Mouse (Mus musculus) MEL (cell line): ENCODE measurements around the gene Rcsd1. TPM values are rescaled to one million over a fixed set of nuclear protein-coding genes. Genes with fewer than 3 reads are reported as not detected.

Experiments used
- DNase-seq: peaks from one replicate; pipeline ENCODE4 v3.0.0; 2011; ENCODE audit warnings: low read depth, low spot score
- H3K27ac ChIP-seq: 2 replicates; pipeline ENCODE4 v1.5.1; 2012; ENCODE audit warnings: low read depth, mild to moderate bottlenecking, control low read depth, low read length, moderate library complexity; ENCODE audit not compliant: control insufficient read depth
- H3K27me3 ChIP-seq, 2 experiments: fragments of 150-350 bp in 1 of 2; sonication (generic) in 1 of 2; 2 replicates each; pipeline ENCODE4 v1.6.1; 2012; ENCODE audit warnings: low read length in 2 of 2, mild to moderate bottlenecking in 2 of 2, improper control_type of control experiment in 1 of 2, moderate library complexity in 1 of 2; ENCODE audit not compliant: insufficient read depth in 2 of 2, control insufficient read depth in 1 of 2
- H3K36me3 ChIP-seq, 2 experiments: 2 replicates each; pipeline ENCODE4 v1.6.1; 2012 to 2014; ENCODE audit warnings: low read length in 2 of 2, improper control_type of control experiment in 1 of 2, inconsistent platforms in 1 of 2, mild to moderate bottlenecking in 1 of 2; ENCODE audit not compliant: insufficient read depth in 2 of 2, control insufficient read depth in 1 of 2
- H3K4me1 ChIP-seq, 2 experiments: fragments of 150-350 bp in 1 of 2; sonication (generic) in 1 of 2; 2 replicates each; pipeline ENCODE4 v1.6.1; 2012; ENCODE audit warnings: low read length in 2 of 2, improper control_type of control experiment in 1 of 2, mild to moderate bottlenecking in 1 of 2; ENCODE audit not compliant: insufficient read depth in 2 of 2, control insufficient read depth in 1 of 2
- H3K4me3 ChIP-seq, 2 experiments: fragments of 150-350 bp in 1 of 2; sonication (generic) in 1 of 2; 2 replicates each; pipeline ENCODE4 v1.5.1; 2012; ENCODE audit warnings: low read depth in 2 of 2, low read length in 2 of 2, mild to moderate bottlenecking in 2 of 2, moderate library complexity in 2 of 2, control low read depth in 1 of 2, improper control_type of control experiment in 1 of 2; ENCODE audit not compliant: control insufficient read depth in 1 of 2, insufficient read depth in 1 of 2
- H3K79me2 ChIP-seq: 2 replicates; pipeline ENCODE4 v1.6.1; 2012; ENCODE audit warnings: mild to moderate bottlenecking, low read length, moderate library complexity; ENCODE audit not compliant: control insufficient read depth, poor library complexity, insufficient read depth
- H3K9ac ChIP-seq: 2 replicates; pipeline ENCODE4 v1.6.1; 2012; ENCODE audit warnings: low read depth, mild to moderate bottlenecking, control low read depth, low read length, moderate library complexity; ENCODE audit not compliant: control insufficient read depth, poor library complexity, severe bottlenecking
- H3K9me3 ChIP-seq: fragments of 150-350 bp; sonication (generic); replicated peaks from 2 replicates; pipeline ENCODE4 v1.6.1; 2012; ENCODE audit warnings: mild to moderate bottlenecking, low read length, improper control_type of control experiment, moderate library complexity; ENCODE audit not compliant: insufficient read depth
- CHD1 ChIP-seq: IDR thresholded peaks from 2 replicates; pipeline ENCODE4 v1.6.1; 2012; ENCODE audit warnings: low read depth, mild to moderate bottlenecking, inconsistent platforms, low read length, improper control_type of control experiment
- EP300 ChIP-seq, 2 experiments: IDR thresholded peaks; 2 replicates each; pipeline ENCODE4 v1.6.1; 2011; ENCODE audit warnings: improper control_type of control experiment in 2 of 2, low read length in 2 of 2, low read depth in 1 of 2, mild to moderate bottlenecking in 1 of 2
- ETS1 ChIP-seq: IDR thresholded peaks from 2 replicates; pipeline ENCODE4 v1.6.1; 2012; ENCODE audit warnings: low read depth, mild to moderate bottlenecking, inconsistent platforms, low read length, improper control_type of control experiment, moderate library complexity
- GATA1 ChIP-seq: IDR thresholded peaks from 2 replicates; pipeline ENCODE4 v1.6.1; 2011; ENCODE audit warnings: low read depth, low read length, improper control_type of control experiment
- HCFC1 ChIP-seq: IDR thresholded peaks from 2 replicates; pipeline ENCODE4 v1.6.1; 2012; ENCODE audit warnings: low read depth, mild to moderate bottlenecking, inconsistent platforms, low read length, improper control_type of control experiment, moderate library complexity
- KAT2A ChIP-seq: conservative IDR thresholded peaks from 2 replicates; pipeline ENCODE4 v1.6.1; 2012; ENCODE audit warnings: low read depth, low read length, improper control_type of control experiment, inconsistent platforms
- MAX ChIP-seq: IDR thresholded peaks from 2 replicates; pipeline ENCODE4 v1.6.1; 2011; ENCODE audit warnings: low read length, improper control_type of control experiment
- MAZ ChIP-seq: IDR thresholded peaks from 2 replicates; pipeline ENCODE4 v1.6.1; 2012; ENCODE audit warnings: low read depth, mild to moderate bottlenecking, inconsistent platforms, low read length, improper control_type of control experiment
- MYB ChIP-seq: IDR thresholded peaks from 2 replicates; pipeline ENCODE4 v1.6.1; 2011; ENCODE audit warnings: mild to moderate bottlenecking, low read depth, low read length, improper control_type of control experiment
- POLR2AphosphoS5 ChIP-seq: IDR thresholded peaks from 2 replicates; pipeline ENCODE4 v1.6.1; 2012; ENCODE audit warnings: low read depth, borderline replicate concordance, mild to moderate bottlenecking, inconsistent platforms, low read length, moderate library complexity, mixed read lengths
- RCOR1 ChIP-seq: IDR thresholded peaks from 2 replicates; pipeline ENCODE4 v1.6.1; 2012; ENCODE audit warnings: low read depth, mild to moderate bottlenecking, inconsistent platforms, low read length, improper control_type of control experiment
- TAL1 ChIP-seq: IDR thresholded peaks from 2 replicates; pipeline ENCODE4 v1.6.1; 2012; ENCODE audit warnings: mild to moderate bottlenecking, inconsistent platforms, low read length, moderate library complexity, mixed read lengths
- TBP ChIP-seq: IDR thresholded peaks from 2 replicates; pipeline ENCODE4 v1.8.0; 2011; ENCODE audit warnings: low read depth, low read length, improper control_type of control experiment
- TCF12 ChIP-seq: IDR thresholded peaks from 2 replicates; pipeline ENCODE4 v1.6.1; 2014; ENCODE audit warnings: low read depth, mild to moderate bottlenecking, inconsistent platforms, low read length, improper control_type of control experiment, moderate library complexity
- ZKSCAN1 ChIP-seq: IDR thresholded peaks from 2 replicates; pipeline ENCODE4 v1.6.1; 2012; ENCODE audit warnings: low read depth, mild to moderate bottlenecking, inconsistent platforms, low read length, improper control_type of control experiment, moderate library complexity
- ZMIZ1 ChIP-seq: IDR thresholded peaks from 2 replicates; pipeline ENCODE4 v1.6.1; 2012; ENCODE audit warnings: low read depth, mild to moderate bottlenecking, inconsistent platforms, low read length, improper control_type of control experiment, moderate library complexity
- polyA plus RNA-seq, 2 experiments: library from polyadenylated mRNA; stranded (reverse) in 1 of 2; unstranded in 1 of 2; fragments of >175 nt in 1 of 2; fragments of >200 nt in 1 of 2; gene quantifications; 2 replicates each; pipeline versions ENCODE4 v1.2.1 to v1.2.4; 2012; ENCODE audit warnings: low replicate concordance in 2 of 2, low read depth in 1 of 2; ENCODE audit not compliant: insufficient read length in 2 of 2, insufficient read depth in 1 of 2, missing spikeins in 1 of 2
- total RNA-seq: library from RNA; depleted of rRNA; stranded (reverse); fragments of 300-350 nt; gene quantifications from 2 replicates; pipeline ENCODE4 v1.2.3, GENCODE M21; 2012

Rcsd1 gene
- total and polyA plus RNA-seq, 3 experiments: 19.0 to 38.0 TPM; not detected in 1

- no peak overlapping the region for H3K9ac ChIP-seq
- H3K27me3 ChIP-seq: no peaks in the 10 kb centered on the region
- TF ChIP-seq TAL1 (no peak), KAT2A (no peak), ZKSCAN1 (no peak), MAX (no peak), EP300 (IDR thresholded peaks at IDR 0.05; ENCODE audit: low read depth in 1 of 2, low read length in 2 of 2) (no peak), TCF12 (no peak), ETS1 (no peak), MAZ (no peak), ZMIZ1 (no peak), TBP (no peak), HCFC1 (no peak), RCOR1 (no peak)
- peaks cover 0 to 3% of the 10 kb centered on the region in 2 experiments; a peak in 1 of 4 replicates for H3K36me3 ChIP-seq
- no peaks in the 10 kb centered on the region for H3K9me3 ChIP-seq
- DNase-seq: no peak
- no peaks in the 10 kb centered on the region; the same call in 1 of the 2 replicates for H3K79me2 ChIP-seq
- peaks cover 0 to under 1% of the 10 kb centered on the region in 2 experiments; a peak in 1 of 4 replicates for H3K4me1 ChIP-seq
- no peak overlapping the region for H3K27ac ChIP-seq
- H3K4me3 ChIP-seq: no peak overlapping the region
Observed at GRCm38 (mm10) chr1:165643735-165644134, 65.8 kb downstream of the Rcsd1 start.

GRCm38 (mm10) chr1:165642780-165643311 lies 66.7 kb downstream of the Rcsd1 start:
- H3K9ac ChIP-seq: peak overlapping the region; percentile 83
- H3K4me3 ChIP-seq: peak overlapping the region; percentile 68 to 91
- H3K27ac ChIP-seq: no peak overlapping the region
- peaks cover 0 to 3% of the 10 kb centered on the region in 2 experiments; a peak in 1 of 4 replicates for H3K36me3 ChIP-seq
- no peaks in the 10 kb centered on the region for H3K9me3 ChIP-seq
- no peaks in the 10 kb centered on the region; the same call in 1 of the 2 replicates for H3K79me2 ChIP-seq
- TF ChIP-seq CHD1 (no peak), MAX (peak; percentile 15; the same call in 1 of the 2 replicates), MAZ (peak; percentile 13; the same call in 1 of the 2 replicates), GATA1 (no peak), POLR2AphosphoS5 (no peak), MYB (no peak)
- peaks cover 0 to 2% of the 10 kb centered on the region in 2 experiments; a peak in 1 of 4 replicates for H3K4me1 ChIP-seq
- H3K27me3 ChIP-seq: no peaks in the 10 kb centered on the region
- DNase-seq: peak; percentile 49
